Mouse (Mus musculus): ENCODE measurements around the gene Pdgfa. TPM values are rescaled to one million over a fixed set of nuclear protein-coding genes. Genes with fewer than 3 reads are reported as not detected.

The Pdgfa gene
- polyA plus RNA-seq, 1 experiment from 2014 or later: 14.5 TPM

DNA sequence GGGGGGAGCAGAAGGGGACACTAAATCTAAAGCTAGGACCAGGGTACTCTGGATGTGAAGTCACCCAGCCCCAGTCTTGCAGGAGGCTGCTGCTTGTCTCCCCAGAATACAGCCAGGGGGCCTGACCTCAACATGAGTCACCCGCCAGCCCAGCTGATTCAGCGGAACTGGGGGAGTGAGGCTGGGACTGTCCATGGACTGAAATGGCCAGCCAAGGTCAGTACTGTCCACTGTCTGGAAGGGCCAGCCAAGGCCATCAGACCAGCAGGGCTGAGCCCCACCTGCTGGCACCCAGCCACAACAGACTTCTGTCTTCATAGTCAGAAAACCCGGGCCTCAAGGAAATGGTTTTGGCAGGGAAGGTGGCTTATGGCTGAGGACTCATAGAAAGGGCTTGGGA is 17.9 kb upstream of the Pdgfa start:
- H3K36me3 ChIP-seq: peaks cover 36% of the 10 kb centered on the region
- 68% methylated on average over 3 of the region's 3 CpGs for WGBS
- ATAC-seq (ENCODE audit: low FRiP score): no peak

DNA sequence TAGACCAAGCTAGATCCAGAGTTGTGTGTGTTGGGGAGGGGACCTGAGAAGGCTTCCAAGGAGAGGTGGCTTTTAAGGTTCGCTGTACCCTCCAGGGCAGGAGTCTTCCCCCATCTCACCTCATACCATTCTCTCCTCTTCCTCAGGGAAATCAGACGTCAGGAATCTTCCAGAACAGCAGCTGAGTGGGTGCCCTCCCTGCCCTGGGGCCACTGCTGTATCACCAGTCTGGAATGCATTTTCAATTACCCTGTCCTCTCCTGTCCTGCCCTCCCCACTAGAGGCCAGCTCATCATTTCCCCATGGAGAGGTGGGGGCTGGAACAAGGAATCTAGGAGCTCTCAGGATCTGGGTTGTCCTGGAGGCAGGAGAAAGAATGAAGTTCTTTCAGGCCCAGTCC is 13.5 kb upstream of the Pdgfa start:
- no peak for ATAC-seq (ENCODE audit: low FRiP score)
- no peaks in the 10 kb centered on the region for H3K4me1 ChIP-seq (replicated peaks)
- WGBS: 59% methylated on average over 2 of the region's 2 CpGs
- no peak overlapping the region for H3K4me3 ChIP-seq
- no peaks in the 10 kb centered on the region for H3K9me3 ChIP-seq
- no peak overlapping the region for H3K27ac ChIP-seq
- H3K27me3 ChIP-seq: peaks cover 17% of the 10 kb centered on the region; the same call in 1 of the 2 replicates
- H3K9ac ChIP-seq: no peak overlapping the region
- H3K36me3 ChIP-seq: no peaks in the 10 kb centered on the region
- H3K4me2 ChIP-seq: no peak overlapping the region

More for the DNA sequence above, 17.9 kb upstream of the Pdgfa start:
- Histone ChIP-seq H3K4me2 (no peak overlapping the region), H3K9me3 (no peaks in the 10 kb centered on the region), H3K9ac (no peak overlapping the region), H3K4me1 (replicated peaks) (no peaks in the 10 kb centered on the region), H3K27me3 (no peaks in the 10 kb centered on the region), H3K27ac (no peak overlapping the region), H3K4me3 (no peak overlapping the region)

DNA sequence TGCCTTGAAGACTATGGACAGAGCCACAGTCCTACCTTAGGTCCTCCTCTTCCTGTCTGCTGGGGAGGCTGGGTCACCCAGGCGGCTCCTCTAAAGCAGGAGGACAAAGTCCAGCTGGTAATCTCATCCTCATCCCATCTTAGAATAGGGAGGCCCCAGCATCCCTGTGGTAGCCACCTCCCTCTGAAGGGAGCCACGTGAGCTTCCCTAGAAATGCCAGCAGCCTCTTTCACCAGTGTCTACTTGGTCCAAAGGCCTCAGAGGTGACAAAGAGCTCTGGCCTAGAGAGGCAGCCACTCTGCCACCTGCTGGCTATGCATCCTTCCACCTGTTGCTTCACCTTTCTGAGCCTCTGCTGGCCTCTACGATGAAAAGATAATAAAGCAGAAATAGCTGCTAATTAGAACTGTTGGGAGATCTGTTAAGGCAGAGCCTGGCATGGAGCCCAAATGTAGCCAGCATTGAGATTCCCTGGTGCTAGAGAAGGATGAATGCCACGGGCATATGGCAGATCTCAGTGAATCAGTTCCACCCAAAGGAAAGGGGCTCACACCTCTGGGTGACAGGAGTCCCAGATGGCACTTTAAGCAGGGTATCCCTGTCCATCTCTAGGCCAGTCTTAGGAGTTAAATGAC is 10.1 kb upstream of the Pdgfa start:
- 52% methylated on average over 4 of the region's 4 CpGs for WGBS
- Histone ChIP-seq H3K4me3 (no peak overlapping the region), H3K4me2 (no peak overlapping the region), H3K27me3 (peaks cover 17% of the 10 kb centered on the region; the same call in 1 of the 2 replicates), H3K9me3 (no peaks in the 10 kb centered on the region), H3K9ac (no peak overlapping the region), H3K4me1 (replicated peaks) (no peaks in the 10 kb centered on the region), H3K27ac (no peak overlapping the region), H3K36me3 (no peaks in the 10 kb centered on the region)
- no peak for ATAC-seq (ENCODE audit: low FRiP score)

DNA sequence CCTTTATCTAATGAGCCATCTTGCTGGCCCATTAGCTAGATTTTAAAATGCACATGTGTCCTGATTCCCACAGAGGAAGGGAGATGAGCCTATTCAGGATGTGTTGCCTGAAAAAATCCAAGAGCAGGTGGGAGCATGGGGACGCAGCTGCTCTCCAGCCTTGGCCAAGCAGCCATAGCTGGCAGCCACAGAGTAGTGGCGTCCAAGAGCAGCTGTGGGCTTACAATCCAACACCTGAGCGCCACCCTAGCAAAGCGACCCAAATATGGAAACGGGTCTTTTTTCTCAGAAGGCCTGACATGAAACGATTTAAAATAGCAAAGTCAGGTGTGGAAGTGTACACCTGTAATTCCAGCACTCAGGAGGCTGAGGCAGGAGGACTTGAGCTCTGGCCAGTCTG is 7.4 kb upstream of the Pdgfa start:
- H3K27ac ChIP-seq: no peak overlapping the region
- H3K4me1 ChIP-seq (replicated peaks): no peaks in the 10 kb centered on the region
- H3K9me3 ChIP-seq: peaks cover 4% of the 10 kb centered on the region; the same call in 1 of the 2 replicates
- no peak overlapping the region for H3K4me2 ChIP-seq
- ATAC-seq (ENCODE audit: low FRiP score): no peak
- H3K4me3 ChIP-seq: no peak overlapping the region
- 79% methylated on average over 6 of the region's 6 CpGs for WGBS
- H3K36me3 ChIP-seq: no peaks in the 10 kb centered on the region
- H3K27me3 ChIP-seq: peaks cover 28% of the 10 kb centered on the region
- no peak overlapping the region for H3K9ac ChIP-seq

DNA sequence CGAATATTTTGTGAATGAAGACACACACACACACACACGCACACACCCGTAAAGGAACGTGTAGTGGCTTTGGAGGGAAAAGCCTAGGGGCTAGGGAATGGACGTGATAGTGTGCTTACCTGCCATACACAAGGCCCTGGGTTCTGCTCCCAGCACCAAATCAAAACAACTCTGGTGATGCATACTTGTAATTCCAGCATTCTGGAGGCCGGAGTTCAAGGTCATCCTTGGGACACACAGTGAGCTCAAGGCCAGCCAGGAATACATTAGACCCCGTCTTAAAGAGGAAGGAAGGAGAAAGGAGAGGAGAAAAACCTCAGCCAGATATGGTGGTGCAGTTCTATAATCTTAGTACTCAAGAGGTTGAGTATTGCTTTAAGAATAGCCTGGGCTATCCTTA is 2.5 kb upstream of the Pdgfa start:
- ATAC-seq (ENCODE audit: low FRiP score): no peak
- 85% methylated on average over 7 of the region's 7 CpGs for WGBS
- Histone ChIP-seq H3K36me3 (no peaks in the 10 kb centered on the region), H3K9ac (no peak overlapping the region), H3K27ac (no peak overlapping the region), H3K4me1 (replicated peaks) (peaks cover 39% of the 10 kb centered on the region), H3K9me3 (peaks cover 4% of the 10 kb centered on the region; the same call in 1 of the 2 replicates), H3K4me3 (no peak overlapping the region), H3K27me3 (peaks cover 54% of the 10 kb centered on the region), H3K4me2 (no peak overlapping the region)

DNA sequence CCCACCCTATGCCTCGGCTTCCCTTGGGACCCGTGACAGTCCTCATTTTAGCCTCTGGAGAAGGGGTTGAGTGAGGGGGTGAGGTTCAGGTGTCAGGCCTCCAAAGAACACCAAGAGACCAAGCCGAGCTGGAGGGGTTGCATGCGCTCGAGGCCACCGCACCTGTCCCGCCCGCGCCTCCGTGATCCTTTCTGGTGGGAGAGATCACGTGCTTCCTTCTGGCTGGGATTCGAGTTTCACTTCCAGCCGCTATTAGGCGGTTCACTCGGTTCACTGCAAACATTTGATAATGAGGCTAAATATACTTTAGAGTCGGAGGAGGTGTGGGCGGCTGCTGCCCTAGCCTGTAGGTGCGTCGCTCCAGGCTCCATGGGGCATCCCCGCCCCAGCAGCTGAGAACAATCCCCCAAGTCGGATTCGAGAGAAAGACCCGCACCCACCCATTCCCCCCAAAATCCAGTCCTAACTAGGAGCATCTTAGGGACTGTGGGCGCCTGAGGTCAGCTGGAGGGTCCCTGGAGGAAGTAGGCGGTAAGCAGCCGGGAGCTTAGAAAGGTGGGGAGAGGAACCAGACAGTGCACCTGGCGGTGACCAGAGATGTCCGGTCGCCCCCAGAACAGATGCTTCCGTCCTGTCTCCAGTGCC is 888 bp upstream of the Pdgfa start:
- no peak for ATAC-seq (ENCODE audit: low FRiP score)
- H3K4me2 ChIP-seq: peak overlapping the region; percentile 89
- peaks cover 59% of the 10 kb centered on the region for H3K27me3 ChIP-seq
- 1% methylated on average over 30 of the region's 30 CpGs for WGBS
- H3K4me1 ChIP-seq (replicated peaks): peaks cover 55% of the 10 kb centered on the region
- no peaks in the 10 kb centered on the region for H3K36me3 ChIP-seq
- H3K9me3 ChIP-seq: peaks cover 4% of the 10 kb centered on the region; the same call in 1 of the 2 replicates
- H3K9ac ChIP-seq: peak overlapping the region; percentile 29; the same call in 1 of the 2 replicates
- H3K27ac ChIP-seq: no peak overlapping the region
- H3K4me3 ChIP-seq: peak overlapping the region; percentile 32

DNA sequence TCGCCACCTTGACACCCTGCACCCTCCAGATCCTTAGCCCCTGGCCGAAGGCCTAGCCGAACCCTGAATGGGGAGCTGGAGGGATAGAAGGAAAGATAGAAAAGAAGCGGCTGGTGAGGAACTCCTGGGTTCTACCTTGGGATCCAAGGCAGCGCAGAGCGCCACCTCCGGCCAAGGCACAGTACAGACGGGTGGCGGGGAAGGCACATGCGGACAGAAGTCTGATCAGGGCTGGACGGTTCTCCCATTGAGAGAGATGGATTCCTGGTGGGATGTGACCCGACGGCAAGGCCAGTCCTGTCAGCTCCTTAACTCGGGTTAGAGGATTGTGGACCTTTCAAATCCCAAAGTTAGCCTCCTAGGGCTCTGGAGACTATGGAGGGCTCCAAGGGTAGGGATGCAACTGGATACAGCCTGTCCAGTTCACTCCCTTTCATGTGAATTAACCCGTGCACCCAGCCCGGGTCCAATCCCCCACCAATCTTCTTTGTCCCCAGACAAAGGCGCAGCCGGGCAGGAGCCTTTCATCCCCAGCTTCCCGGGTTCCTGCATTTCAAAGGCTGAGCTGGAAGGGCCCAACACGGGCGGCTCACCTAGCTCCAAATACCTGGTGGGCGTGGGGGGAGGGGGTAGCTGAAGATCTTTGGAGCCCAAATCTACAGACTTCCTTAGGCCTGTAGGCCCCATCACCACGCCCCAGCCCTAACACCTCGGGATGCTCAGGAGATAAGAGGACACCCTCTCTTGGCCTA is 672 bp downstream of the Pdgfa start:
- no peak for ATAC-seq (ENCODE audit: low FRiP score)
- H3K4me3 ChIP-seq: peak overlapping the region; percentile 73
- 2% methylated on average over 24 of the region's 24 CpGs for WGBS
- H3K9me3 ChIP-seq: no peaks in the 10 kb centered on the region
- H3K4me1 ChIP-seq (replicated peaks): peaks cover 70% of the 10 kb centered on the region
- peak overlapping the region; percentile 89 for H3K27ac ChIP-seq
- no peaks in the 10 kb centered on the region for H3K36me3 ChIP-seq
- peak overlapping the region; percentile 89 for H3K4me2 ChIP-seq
- H3K9ac ChIP-seq: peak overlapping the region; percentile 83
- peaks cover 74% of the 10 kb centered on the region for H3K27me3 ChIP-seq

DNA sequence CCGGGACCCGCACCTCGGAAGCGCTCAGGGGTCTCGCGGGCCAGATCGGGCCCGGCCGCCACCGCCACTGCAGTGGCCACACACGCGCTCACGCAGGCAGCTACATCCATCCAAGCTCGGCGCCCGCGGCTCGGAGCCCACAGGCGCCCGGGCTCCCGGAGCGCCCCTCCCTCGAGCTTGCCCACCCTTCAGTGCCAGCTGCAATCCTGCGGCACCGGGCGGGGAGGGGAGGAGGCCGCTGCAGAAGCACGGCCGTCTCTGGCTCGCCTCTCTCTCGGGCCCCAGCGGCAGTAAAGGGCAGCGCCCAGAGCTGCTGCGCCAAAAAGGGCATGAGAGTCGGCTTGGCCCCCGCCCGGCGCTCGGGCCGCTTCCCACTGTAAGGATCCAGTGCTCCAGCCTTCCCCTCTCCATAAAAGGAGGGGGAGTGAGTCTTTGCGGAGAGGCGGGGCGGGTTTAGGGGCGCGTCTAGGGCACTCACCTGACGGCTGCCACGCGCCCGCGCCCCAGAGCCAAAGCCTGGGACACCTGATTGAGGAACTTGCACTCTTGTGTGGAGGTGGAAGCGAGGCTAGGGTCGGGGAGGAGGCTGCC is 1.4 kb downstream of the Pdgfa start:
- Histone ChIP-seq H3K4me2 (peak overlapping the region; percentile 89), H3K27me3 (peaks cover 77% of the 10 kb centered on the region), H3K4me1 (replicated peaks) (peaks cover 75% of the 10 kb centered on the region), H3K36me3 (no peaks in the 10 kb centered on the region), H3K4me3 (peak overlapping the region; percentile 73), H3K27ac (peak overlapping the region; percentile 89), H3K9ac (peak overlapping the region; percentile 83), H3K9me3 (no peaks in the 10 kb centered on the region)
- ATAC-seq (ENCODE audit: low FRiP score): peak; percentile 50
- 3% methylated on average over 41 of the region's 52 CpGs for WGBS

DNA sequence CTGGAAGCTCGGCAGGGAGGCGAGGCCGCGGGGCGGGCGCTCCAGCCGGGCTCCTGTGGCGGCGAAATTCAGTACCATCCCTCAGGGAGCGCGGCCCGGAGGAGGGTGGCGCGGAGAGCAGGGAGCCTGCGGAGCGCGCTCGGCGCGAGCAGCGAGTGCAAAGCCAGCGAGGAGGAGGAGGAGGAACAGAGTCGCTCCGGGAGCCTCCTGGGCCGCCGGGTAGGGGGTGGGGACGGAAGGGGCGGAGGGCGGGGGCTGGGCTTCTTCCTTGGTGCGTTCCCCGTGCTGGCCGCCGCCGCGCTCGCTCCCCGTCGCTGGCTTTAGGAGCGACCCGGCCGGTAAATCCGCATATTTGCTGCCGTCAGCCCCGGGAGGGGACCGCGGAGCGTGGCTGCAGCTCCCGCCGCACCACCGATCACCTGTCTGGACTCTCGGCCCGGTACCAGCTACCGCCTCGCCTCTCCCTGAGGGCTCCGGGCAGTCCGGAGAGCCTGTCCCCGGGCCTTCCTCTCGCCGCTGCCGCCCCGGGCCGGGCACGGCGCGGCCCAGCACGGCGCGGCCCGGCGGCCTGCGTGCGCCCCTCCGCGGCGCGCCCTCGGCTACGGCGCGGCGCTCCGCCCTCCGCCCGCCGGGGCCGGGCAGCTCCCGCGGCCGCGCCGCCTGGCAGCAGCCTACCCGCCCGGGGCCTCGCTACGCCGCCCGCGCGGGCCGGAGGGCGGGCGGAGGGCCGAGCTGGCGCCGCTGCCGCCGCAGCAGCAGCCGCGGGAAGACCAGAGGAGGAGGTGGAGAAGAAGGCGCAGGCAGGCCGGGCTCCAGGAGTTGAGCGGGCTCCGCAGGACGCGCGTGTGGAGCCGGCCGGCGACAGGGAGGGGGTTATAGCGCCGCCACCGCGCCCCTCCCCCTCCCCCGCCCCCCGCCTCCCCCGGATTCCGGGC is 2.1 kb downstream of the Pdgfa start:
- peak; percentile 51 for ATAC-seq (ENCODE audit: low FRiP score)
- Histone ChIP-seq H3K4me1 (replicated peaks) (peaks cover 80% of the 10 kb centered on the region), H3K4me3 (peak overlapping the region; percentile 73), H3K4me2 (peak overlapping the region; percentile 89), H3K9me3 (no peaks in the 10 kb centered on the region), H3K27ac (peak overlapping the region; percentile 89), H3K36me3 (no peaks in the 10 kb centered on the region), H3K9ac (peak overlapping the region; percentile 83), H3K27me3 (peaks cover 77% of the 10 kb centered on the region)
- WGBS: under 1% methylated on average over 81 of the region's 127 CpGs

DNA sequence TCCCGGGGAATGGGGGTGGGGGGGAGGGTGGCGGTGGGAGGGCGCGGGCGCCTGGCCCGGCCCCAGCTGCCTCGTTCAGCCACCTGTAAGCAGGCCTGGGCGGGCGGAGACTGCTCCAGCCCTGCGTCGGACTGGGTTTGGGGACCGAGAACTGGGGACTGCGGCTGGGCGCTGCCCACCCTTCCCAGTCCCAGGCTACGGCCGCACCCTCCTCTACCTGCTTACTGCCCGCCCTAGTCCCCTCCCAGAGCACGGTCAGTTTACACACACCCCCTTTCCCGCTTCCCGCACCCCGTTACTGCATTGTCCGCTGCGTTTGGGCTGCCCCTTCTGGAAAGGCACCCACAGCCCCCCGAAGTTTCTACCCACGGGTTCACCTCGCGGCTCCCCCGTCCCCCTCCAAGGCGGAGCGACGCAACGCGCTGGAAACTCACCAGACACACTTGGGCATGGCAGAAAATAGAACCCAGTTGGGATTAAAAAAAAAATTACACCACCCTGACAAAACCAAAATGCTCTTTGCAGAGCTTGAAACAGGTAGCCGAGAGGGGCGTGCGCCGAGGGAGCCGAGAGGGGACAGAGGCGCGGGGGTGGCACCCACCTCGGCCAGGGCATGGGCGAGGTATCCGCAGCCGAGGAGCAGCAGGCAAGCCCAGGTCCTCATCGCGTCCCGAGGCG is 2.9 kb downstream of the Pdgfa start:
- WGBS: under 1% methylated on average over 48 of the region's 48 CpGs
- Histone ChIP-seq H3K9ac (peak overlapping the region; percentile 83), H3K4me3 (peak overlapping the region; percentile 73), H3K4me1 (replicated peaks) (peaks cover 78% of the 10 kb centered on the region), H3K27ac (peak overlapping the region; percentile 89), H3K36me3 (no peaks in the 10 kb centered on the region), H3K4me2 (peak overlapping the region; percentile 89), H3K9me3 (no peaks in the 10 kb centered on the region), H3K27me3 (peaks cover 72% of the 10 kb centered on the region)
- ATAC-seq (ENCODE audit: low FRiP score): 0 out of 2 replicates have a peak, but pooled peaks have one; percentile 15

Data from hindbrain, embryonic 13.5 days (tissue).